Mouse (Mus musculus) v-Abl transformed pro-B cells (cell line): Measurements from ENCODE around the gene H13.

Experiments
- in situ Hi-C, 2 experiments: fragments of 400-800 bp; cut with MboI; formaldehyde crosslinking; loops; one replicate each; pipeline ENCODE4 v1.15.1; 2025; ENCODE audit not compliant: unreplicated experiment in 2 of 2

The H13 gene

GRCm38 (mm10) chr2:152756474-152757393 lies 87.5 kb downstream of the H13 start:
- in situ Hi-C loops, result no loop called here

GRCm38 (mm10) chr2:152757478-152757877 lies 88.2 kb downstream of the H13 start:
- in situ Hi-C loops, result no loop called here
